ENCODE assay signal across 9 mouse cellular contexts in the genomic region with DNA sequence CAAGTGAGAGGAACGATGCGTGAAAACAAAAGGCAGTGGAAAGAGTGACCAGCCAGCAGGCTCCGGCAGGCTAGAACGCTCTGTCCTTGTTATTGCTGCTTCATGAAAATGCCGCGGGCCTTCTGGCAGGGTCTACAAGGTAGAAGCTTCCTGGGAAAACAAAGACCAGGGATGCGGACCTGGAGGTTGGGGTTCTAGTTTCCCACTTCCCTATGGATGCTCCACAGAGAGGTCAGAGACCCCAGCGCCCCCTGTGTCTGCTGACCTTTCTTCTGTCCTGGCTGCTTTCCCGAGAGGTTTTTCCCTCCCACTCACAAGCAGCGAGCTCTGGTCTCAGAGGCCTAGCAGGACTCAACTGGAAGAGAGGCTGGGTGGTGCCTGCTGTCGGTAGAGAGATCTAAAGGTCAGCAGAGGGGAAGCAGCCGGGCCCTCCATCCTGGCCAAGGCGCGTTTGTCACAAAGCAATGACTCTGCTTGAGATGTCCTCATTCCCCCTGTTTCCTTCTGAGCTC. TPM values are rescaled to one million over a fixed set of nuclear protein-coding genes. Genes with fewer than 3 reads are reported as not detected.
DNase-seq lines count a peak whose midpoint lies in the region; ATAC-seq lines count a peak whose summit lies in the region.
"Had no signal": no experiment of that assay in that cellular context is flagged by ENCODE, and none has a peak within 500 bp of the region (broad histone marks: within the 10 kb centered on the region; RNA-seq: fewer than 3 reads in every experiment).

No protein-coding gene starts in this region.

- no peak for DNase-seq in hindbrain, embryonic 10.5 days (ENCODE audit: low spot score)
- DNase-seq in adrenal gland, adult 2 months, result peak; percentile 55
- peak; percentile 65 to 72 for DNase-seq in heart, adult 18-20 months
- peak; percentile 54 to 82 for DNase-seq in kidney, postnatal 25 days
- DNase-seq in urinary bladder, postnatal 10 days (ENCODE audit: low spot score), result no peak
- no peak for DNase-seq in forebrain, embryonic 11.5 days (ENCODE audit: low spot score)
- DNase-seq: liver, embryonic 13.5 days had no signal

- H3K4me3 ChIP-seq in hindbrain, embryonic 10.5 days, result no peak overlapping the region
- H3K4me3 ChIP-seq in hindbrain, embryonic 13.5 days, result no peak overlapping the region
- no peak overlapping the region for H3K4me3 ChIP-seq in forebrain, embryonic 11.5 days (ENCODE audit: low read depth, low read length)
- H3K4me3 ChIP-seq: liver, embryonic 13.5 days had no signal

- ATAC-seq in hindbrain, embryonic 13.5 days (ENCODE audit: low FRiP score), result no peak
- ATAC-seq in erythroid progenitor cell, adult 5-6 weeks (replicated peaks; ENCODE audit: low FRiP score, poor library complexity, severe bottlenecking), result no peak
- ATAC-seq in forebrain, embryonic 11.5 days (replicated peaks; ENCODE audit: low FRiP score), result no peak

- H3K27ac ChIP-seq in hindbrain, embryonic 10.5 days, result peak overlapping the region; percentile 75
- H3K27ac ChIP-seq in hindbrain, embryonic 13.5 days, result no peak overlapping the region
- no peak overlapping the region for H3K27ac ChIP-seq in forebrain, embryonic 11.5 days (ENCODE audit: low read depth, low read length)
- H3K27ac ChIP-seq: liver, embryonic 13.5 days had no signal

- WGBS in hindbrain, embryonic 10.5 days, result 32% methylated on average over 14 of the region's 14 CpGs
- 28% methylated on average over 14 of the region's 14 CpGs for WGBS in hindbrain, embryonic 13.5 days
- WGBS in forebrain, embryonic 11.5 days, result 47% methylated on average over 14 of the region's 14 CpGs

- peaks cover 19% of the 10 kb centered on the region for H3K4me1 ChIP-seq in hindbrain, embryonic 10.5 days (replicated peaks)
- H3K4me1 ChIP-seq in hindbrain, embryonic 13.5 days (replicated peaks), result 0 out of 2 replicates have a peak, but pooled peaks cover 5% of the 10 kb centered on the region
- H3K4me1 ChIP-seq in forebrain, embryonic 11.5 days (replicated peaks; ENCODE audit: control insufficient read depth, insufficient read depth, low read length), result no peaks in the 10 kb centered on the region
- H3K4me1 ChIP-seq: liver, embryonic 13.5 days had no signal

- no peak overlapping the region for H3K9ac ChIP-seq in hindbrain, embryonic 13.5 days
- no peak overlapping the region for H3K9ac ChIP-seq in forebrain, embryonic 11.5 days (ENCODE audit: low read length)
- H3K9ac ChIP-seq: liver, embryonic 13.5 days had no signal

- H3K9me3 ChIP-seq in hindbrain, embryonic 10.5 days, result no peaks in the 10 kb centered on the region
- H3K9me3 ChIP-seq in hindbrain, embryonic 13.5 days, result no peaks in the 10 kb centered on the region
- no peaks in the 10 kb centered on the region for H3K9me3 ChIP-seq in forebrain, embryonic 11.5 days (ENCODE audit: control insufficient read depth, low read length)
- H3K9me3 ChIP-seq: liver, embryonic 13.5 days had no signal

- H3K36me3 ChIP-seq in hindbrain, embryonic 10.5 days, result no peaks in the 10 kb centered on the region
- H3K36me3 ChIP-seq in hindbrain, embryonic 13.5 days, result no peaks in the 10 kb centered on the region
- no peaks in the 10 kb centered on the region for H3K36me3 ChIP-seq in forebrain, embryonic 11.5 days (ENCODE audit: control insufficient read depth, insufficient read depth, low read length)
- H3K36me3 ChIP-seq: liver, embryonic 13.5 days had no signal

- H3K27me3 ChIP-seq in hindbrain, embryonic 10.5 days (ENCODE audit: insufficient read depth, poor library complexity, severe bottlenecking), result no peaks in the 10 kb centered on the region
- no peaks in the 10 kb centered on the region for H3K27me3 ChIP-seq in hindbrain, embryonic 13.5 days
- no peaks in the 10 kb centered on the region for H3K27me3 ChIP-seq in forebrain, embryonic 11.5 days (ENCODE audit: control insufficient read depth, insufficient read depth, low read length)
- H3K27me3 ChIP-seq: liver, embryonic 13.5 days had no signal

- H3K4me2 ChIP-seq in hindbrain, embryonic 13.5 days, result no peak overlapping the region
- no peak overlapping the region for H3K4me2 ChIP-seq in forebrain, embryonic 11.5 days (ENCODE audit: low read depth, low read length, severe bottlenecking)
- H3K4me2 ChIP-seq: liver, embryonic 13.5 days had no signal

RNA-seq across cellular contexts. Expression of a gene that starts 27.9 kb away (rescaled TPM):
- polyA plus RNA-seq in hindbrain, embryonic 10.5 days (2016; fragmentation: Nextera tagmentation; extraction: Ambion mirVana), result 201 and 212 TPM in 2 replicates
- polyA plus RNA-seq in hindbrain, embryonic 13.5 days (2015; fragmentation: Nextera tagmentation; extraction: Ambion mirVana), result 145 and 156 TPM in 2 replicates
- 100 to 1,000 TPM; 155 to 192 TPM for total RNA-seq in adrenal gland, adult 2 months (2021)
- 15.6 and 34.5 TPM in 2 replicates for polyA plus RNA-seq in adrenal gland, adult 2 months (2012; rRNA removed)
- 100 to 1,000 TPM; 174 to 178 TPM for total RNA-seq in heart, adult 18-20 months (2021)
- total RNA-seq in erythroid progenitor cell, adult 5-6 weeks (2015; ENCODE audit: low replicate concordance), result 165 and 214 TPM in 2 replicates
- 218 and 225 TPM in 2 replicates for total RNA-seq in erythroid progenitor cell, adult 5-6 weeks (2017; ENCODE audit: low replicate concordance)
- 208 and 221 TPM in 2 replicates for polyA plus RNA-seq in forebrain, embryonic 11.5 days (2014; fragmentation: Nextera tagmentation; extraction: Ambion mirVana)

Comparison
In these comparisons a context has a peak if more than half of its experiments do, and no peak if none do; other contexts are left out.
1. DNase-seq: peak in adrenal gland, adult 2 months (single experiment), heart, adult 18-20 months (2 of 2) and kidney, postnatal 25 days (2 of 2); none in hindbrain, embryonic 10.5 days (single experiment), urinary bladder, postnatal 10 days (single experiment) and forebrain, embryonic 11.5 days (single experiment).